Mouse (Mus musculus): Measurements from ENCODE around the gene Zfp607a. TPM values are rescaled to one million over a fixed set of nuclear protein-coding genes. Genes with fewer than 3 reads are reported as not detected.

The Zfp607a gene
- total RNA-seq, 2 experiments from 2014 or later, result 4.6 to 5.4 TPM

Other genes with a start within 250 kb of the Zfp607a start
- gene Ttc9b, start 203.6 kb upstream of the Zfp607a start, total RNA-seq (2021), result under 1 TPM in 1 of 2 experiments, not detected in 1; 0.13 TPM
- 10 to 100 TPM; 29.6 to 32.0 TPM for gene Map3k10, start 182.9 kb upstream of the Zfp607a start, total RNA-seq (2021)
- 1 to 10 TPM; 1.2 to 2.3 TPM for gene Zfp607b, start 168.2 kb upstream of the Zfp607a start, total RNA-seq (2021)
- 10 to 100 TPM; 13.2 to 14.5 TPM for gene Zfp60, start 126.1 kb upstream of the Zfp607a start, total RNA-seq (2021)
- 1 to 10 TPM; 7.1 to 7.7 TPM for gene Zfp626, start 50.3 kb upstream of the Zfp607a start, total RNA-seq (2021)
- 1 to 10 TPM; 3.1 to 4.1 TPM for gene Zfp59, start 18.9 kb upstream of the Zfp607a start, total RNA-seq (2021)
- 10 to 100 TPM; 12.7 to 14.3 TPM for gene Zfp974, start 71.9 kb downstream of the Zfp607a start, total RNA-seq (2021)
- 10 to 100 TPM; 10.5 to 13.6 TPM for gene Zfp780b, start 121.6 kb downstream of the Zfp607a start, total RNA-seq (2021)
- 1 to 10 TPM; 2.3 to 2.4 TPM for gene Zfp850, start 156.6 kb downstream of the Zfp607a start, total RNA-seq (2021)
- 100 to 1,000 TPM; 151 to 195 TPM for gene Psmc4, start 192.6 kb downstream of the Zfp607a start, total RNA-seq (2021)
- gene Fcgbp, start 213.7 kb downstream of the Zfp607a start, total RNA-seq (2021), result not detected

All from adrenal gland, postnatal 36 days (tissue).